Mouse (Mus musculus) heart, embryonic 11.5 days (tissue): ENCODE results near the gene Pitpna. TPM values are rescaled to one million over a fixed set of nuclear protein-coding genes. Genes with fewer than 3 reads are reported as not detected.

Source experiments
- ATAC-seq: fragments of 200-750 bp; cut with Nextera tagmentation; replicated peaks from 2 replicates; pipeline ENCODE4 v1.8.0; 2017; ENCODE audit warnings: moderate library complexity; ENCODE audit not compliant: insufficient number of reproducible peaks, low FRiP score, low TSS enrichment
- H3K27ac ChIP-seq: fragments of 300-500 bp; sonication (generic); 2 replicates; pipeline ENCODE4 v1.5.1; 2014; ENCODE audit warnings: mild to moderate bottlenecking, low read depth, low read length
- H3K27me3 ChIP-seq: fragments of 300-500 bp; sonication (generic); 2 replicates; pipeline ENCODE4 v1.6.1; 2014; ENCODE audit warnings: mild to moderate bottlenecking, low read length, mixed read lengths; ENCODE audit not compliant: control insufficient read depth, insufficient read depth
- H3K36me3 ChIP-seq: fragments of 300-500 bp; sonication (generic); 2 replicates; pipeline ENCODE4 v1.6.1; 2014; ENCODE audit warnings: mild to moderate bottlenecking, low read length, moderate library complexity, mixed read lengths; ENCODE audit not compliant: control insufficient read depth, insufficient read depth
- H3K4me1 ChIP-seq: fragments of 300-500 bp; sonication (generic); 2 replicates; pipeline ENCODE4 v1.6.1; 2014; ENCODE audit warnings: low read length; ENCODE audit not compliant: control insufficient read depth, insufficient read depth
- H3K4me2 ChIP-seq: fragments of 300-500 bp; sonication (generic); 2 replicates; pipeline ENCODE4 v1.6.1; 2014; ENCODE audit warnings: mild to moderate bottlenecking, moderate library complexity
- H3K4me3 ChIP-seq: fragments of 300-500 bp; sonication (generic); 2 replicates; pipeline ENCODE4 v1.5.1; 2014; ENCODE audit warnings: low read depth, low read length
- H3K9ac ChIP-seq: fragments of 300-500 bp; sonication (generic); 2 replicates; pipeline ENCODE4 v1.6.1; 2014; ENCODE audit warnings: mild to moderate bottlenecking, low read depth, low read length, moderate library complexity
- H3K9me3 ChIP-seq: fragments of 300-500 bp; sonication (generic); replicated peaks from 2 replicates; pipeline ENCODE4 v1.6.1; 2016; ENCODE audit warnings: low read length; ENCODE audit not compliant: control insufficient read depth
- WGBS: fragments of 180-500 bp; shearing (Covaris S2); extraction: QIAGEN DNeasy Blood & Tissue Kit; methylation state at CpG from one replicate; pipeline ENCODE4 v1.1.7; 2014; ENCODE audit not compliant: insufficient replicate concordance; 5-methylcytosine and 5-hydroxymethylcytosine counted together
- polyA plus RNA-seq: library from polyadenylated mRNA; unstranded; fragments of >200 nt; fragmentation: Nextera tagmentation; extraction: Ambion mirVana; gene quantifications from 2 replicates; pipeline ENCODE4 v1.2.1, GENCODE M21; 2014

Gene Pitpna
- 57.1 and 59.7 TPM in 2 replicates for polyA plus RNA-seq

DNA sequence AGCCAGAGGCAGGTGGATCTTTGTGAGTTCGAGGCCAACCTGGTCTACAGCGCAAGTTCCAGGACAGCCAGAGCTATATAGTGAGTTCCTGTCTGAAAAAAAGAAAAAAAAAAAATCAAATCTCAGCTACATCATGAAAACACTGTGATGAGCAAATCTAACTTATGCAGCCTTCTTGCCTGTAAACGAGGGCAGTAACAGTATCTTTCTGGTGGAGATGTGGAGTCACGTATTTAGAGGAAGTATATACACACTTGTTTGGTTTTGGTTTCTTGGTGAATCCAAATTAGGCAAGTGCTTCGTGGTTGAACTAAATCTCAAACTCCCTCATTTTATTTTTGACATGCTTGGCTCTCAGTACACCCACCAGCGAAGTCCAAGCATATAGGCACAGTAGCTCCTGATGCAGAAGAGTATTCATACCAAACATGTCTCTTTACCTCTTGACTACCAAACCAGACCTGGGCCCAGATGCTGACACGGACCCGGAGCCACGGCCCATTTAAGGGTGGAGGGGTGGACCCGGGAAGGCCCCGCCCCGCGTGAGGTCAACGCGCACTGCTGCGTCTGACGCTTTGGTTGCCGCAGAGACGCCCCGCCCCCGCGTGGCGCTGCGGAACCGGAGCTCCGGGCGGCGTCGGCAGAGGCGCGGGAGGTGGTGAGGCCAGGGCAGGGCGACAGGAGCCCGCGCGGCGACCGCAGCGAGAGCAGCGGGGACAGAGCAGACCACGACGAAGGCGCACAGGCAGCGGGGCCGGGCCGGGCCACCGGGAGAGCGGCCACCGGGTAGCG, at the start of gene Pitpna:
TSS of gene Pitpna (plus strand) at position 605 of the 792 bp plus-strand sequence.
- peak within 1 kb of the TSS; percentile 70 for H3K4me3 ChIP-seq
- H3K27ac ChIP-seq: peak within 1 kb of the TSS; percentile 88
- H3K9me3 ChIP-seq: no peaks in the 10 kb centered on the region
- H3K4me2 ChIP-seq: peak within 1 kb of the TSS; percentile 98
- no peaks in the 10 kb centered on the region for H3K27me3 ChIP-seq
- peak within 1 kb of the TSS; percentile 94 for H3K9ac ChIP-seq
- peaks cover under 1% of the 10 kb centered on the region; the same call in 1 of the 2 replicates for H3K36me3 ChIP-seq
- peaks cover 12% of the 10 kb centered on the region for H3K4me1 ChIP-seq
- ATAC-seq: peak; percentile 86
- 5% methylated on average over 47 of the region's 49 CpGs for WGBS

DNA sequence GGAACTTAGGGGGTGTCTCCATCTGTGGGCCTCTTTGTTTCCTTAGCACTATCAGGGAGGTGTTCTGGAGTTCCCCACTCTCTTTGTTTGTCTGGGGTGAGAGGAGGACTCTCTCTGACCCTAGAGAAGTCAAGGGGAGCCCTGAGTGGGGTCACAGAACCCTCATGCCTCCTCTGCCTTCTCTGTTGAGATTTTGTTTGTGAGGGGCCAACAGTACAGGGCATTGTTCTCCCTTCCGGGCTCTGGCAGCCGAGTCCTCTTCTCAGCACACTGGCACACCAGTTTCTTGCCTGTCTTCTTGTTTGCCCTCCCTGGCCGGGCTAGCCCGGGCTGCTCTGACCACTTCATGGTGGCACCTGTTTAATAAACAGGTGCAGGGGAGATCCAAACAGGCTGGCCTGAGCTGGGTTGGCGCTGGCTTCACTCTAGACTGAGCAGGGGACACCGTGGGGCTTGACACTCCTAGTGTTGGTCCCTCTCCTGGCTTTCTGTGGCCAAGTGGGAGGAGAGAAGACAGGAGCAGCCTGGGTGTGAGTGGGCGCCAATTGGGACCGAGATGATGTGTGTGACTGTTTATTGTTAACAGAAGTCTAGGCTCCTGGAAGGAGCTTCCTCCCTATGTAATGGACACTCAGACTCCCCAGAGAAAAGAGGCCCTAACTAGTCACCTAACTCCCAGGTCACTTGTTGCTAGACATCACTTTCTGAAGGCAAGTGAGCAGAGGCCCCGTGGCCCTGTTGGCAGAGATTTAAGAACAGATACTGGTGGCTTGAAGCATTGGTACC, 49.5 kb upstream of the Pitpna start:
- peaks cover 28% of the 10 kb centered on the region for H3K4me1 ChIP-seq

DNA sequence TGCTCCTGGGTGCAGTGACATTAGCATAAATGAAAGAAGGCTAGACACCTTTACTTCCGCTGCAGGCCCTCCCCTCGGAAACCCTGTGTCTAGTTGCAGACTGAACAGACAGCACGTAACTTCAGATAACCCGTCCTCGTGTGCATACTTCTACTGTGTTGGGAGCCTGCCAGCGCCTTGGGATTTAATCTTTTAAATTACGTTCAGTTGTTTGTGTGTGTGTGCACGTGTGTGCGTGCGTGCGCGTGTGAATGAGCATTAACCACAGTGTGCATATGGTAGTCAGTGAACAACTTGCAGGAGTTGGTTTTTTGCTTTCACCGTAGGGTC, 49.0 kb upstream of the Pitpna start:
- 79% methylated on average over 13 of the region's 13 CpGs for whole genome bisulfite sequencing
- Histone ChIP-seq H3K9me3 (no peaks in the 10 kb centered on the region), H3K36me3 (no peaks in the 10 kb centered on the region), H3K27me3 (no peaks in the 10 kb centered on the region), H3K4me2 (no peak overlapping the region), H3K27ac (no peak overlapping the region), H3K4me1 (peaks cover 28% of the 10 kb centered on the region), H3K4me3 (no peak overlapping the region), H3K9ac (no peak overlapping the region)
- no peak for ATAC-seq

More for the DNA sequence above, 49.5 kb upstream of the Pitpna start:
- Histone ChIP-seq H3K27ac (no peak overlapping the region; the same call in 1 of the 2 replicates), H3K9ac (0 out of 2 replicates have a peak overlapping the region, but pooled peaks have one; percentile 22), H3K4me3 (no peak overlapping the region), H3K4me2 (no peak overlapping the region), H3K27me3 (0 out of 2 replicates have a peak, but pooled peaks cover 2% of the 10 kb centered on the region), H3K9me3 (no peaks in the 10 kb centered on the region), H3K36me3 (no peaks in the 10 kb centered on the region)
- ATAC-seq: no peak
- WGBS: 64% methylated on average over 9 of the region's 9 CpGs

DNA sequence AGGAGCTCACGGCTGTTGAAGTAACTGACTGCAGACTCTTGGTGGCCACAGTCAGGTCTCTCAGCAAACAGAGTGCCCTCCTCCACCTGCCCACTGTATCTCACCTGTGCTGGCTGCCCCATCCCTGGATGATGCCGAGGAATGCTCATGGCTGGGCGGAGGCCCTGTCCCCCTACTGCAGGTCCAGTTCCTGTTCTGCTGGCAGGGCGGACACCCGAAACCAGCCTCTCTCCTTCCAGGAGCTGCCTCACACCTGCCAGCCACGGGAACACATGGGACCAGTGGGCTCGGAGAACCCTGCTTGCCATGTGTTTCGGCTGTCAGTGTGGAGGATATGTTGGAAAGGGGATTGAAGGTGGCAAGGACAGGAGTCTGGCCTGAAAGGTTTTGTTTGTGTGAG, 47.7 kb upstream of the Pitpna start:
- no peak for ATAC-seq
- WGBS: 85% methylated on average over 8 of the region's 8 CpGs
- H3K4me1 ChIP-seq: peaks cover 22% of the 10 kb centered on the region
- H3K36me3 ChIP-seq: no peaks in the 10 kb centered on the region
- no peak overlapping the region for H3K4me3 ChIP-seq
- no peaks in the 10 kb centered on the region for H3K9me3 ChIP-seq
- H3K27me3 ChIP-seq: no peaks in the 10 kb centered on the region
- no peak overlapping the region for H3K27ac ChIP-seq
- H3K9ac ChIP-seq: no peak overlapping the region
- H3K4me2 ChIP-seq: no peak overlapping the region

DNA sequence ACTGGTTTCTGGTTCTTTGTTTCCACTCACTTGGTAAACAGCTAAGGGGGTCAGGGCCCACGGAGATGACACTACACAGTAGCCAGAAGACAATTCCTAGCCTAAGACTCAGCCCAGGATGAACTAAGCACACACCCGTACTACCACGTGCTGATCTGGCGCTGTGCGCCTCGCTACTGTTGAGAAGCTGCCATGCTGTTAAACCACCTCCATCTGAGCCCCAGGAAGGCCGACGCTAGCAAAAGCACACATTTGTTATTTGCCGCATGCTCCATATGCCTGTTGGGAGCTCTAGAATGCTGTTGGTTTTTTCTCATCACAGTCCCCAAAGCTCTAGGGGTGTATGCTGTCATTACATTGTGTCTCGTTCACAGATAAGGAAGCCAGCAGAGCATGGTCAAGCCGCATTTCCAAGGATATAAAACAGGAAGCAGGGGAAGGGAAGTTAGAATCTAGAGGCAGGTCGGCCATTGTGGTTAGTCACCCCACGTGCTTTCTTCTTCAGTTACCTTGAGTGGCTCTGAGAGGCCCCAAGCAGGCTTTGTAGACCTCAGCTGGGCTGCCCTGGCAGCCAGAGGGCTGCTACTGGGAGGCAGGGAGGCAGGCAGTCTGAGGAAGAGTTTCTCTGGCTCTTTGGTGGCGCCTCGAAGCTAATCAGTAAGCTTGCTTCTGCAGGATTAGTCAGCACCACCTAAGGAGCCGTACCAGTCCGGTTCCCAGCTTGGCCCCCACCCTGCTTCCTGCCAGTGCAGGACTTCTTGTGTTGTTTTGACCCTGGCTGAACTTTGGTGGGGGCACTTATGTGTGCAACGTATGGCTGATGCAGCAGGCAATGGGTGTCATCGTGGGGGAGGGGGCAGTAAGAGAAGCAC, 47.0 kb upstream of the Pitpna start:
- Histone ChIP-seq H3K9me3 (no peaks in the 10 kb centered on the region), H3K4me3 (no peak overlapping the region), H3K27me3 (no peaks in the 10 kb centered on the region), H3K36me3 (no peaks in the 10 kb centered on the region), H3K9ac (peak overlapping the region; percentile 28; the same call in 1 of the 2 replicates), H3K4me2 (no peak overlapping the region), H3K4me1 (peaks cover 22% of the 10 kb centered on the region), H3K27ac (0 out of 2 replicates have a peak overlapping the region, but pooled peaks have one; percentile 35)
- ATAC-seq: no peak
- WGBS: 60% methylated on average over 19 of the region's 19 CpGs

DNA sequence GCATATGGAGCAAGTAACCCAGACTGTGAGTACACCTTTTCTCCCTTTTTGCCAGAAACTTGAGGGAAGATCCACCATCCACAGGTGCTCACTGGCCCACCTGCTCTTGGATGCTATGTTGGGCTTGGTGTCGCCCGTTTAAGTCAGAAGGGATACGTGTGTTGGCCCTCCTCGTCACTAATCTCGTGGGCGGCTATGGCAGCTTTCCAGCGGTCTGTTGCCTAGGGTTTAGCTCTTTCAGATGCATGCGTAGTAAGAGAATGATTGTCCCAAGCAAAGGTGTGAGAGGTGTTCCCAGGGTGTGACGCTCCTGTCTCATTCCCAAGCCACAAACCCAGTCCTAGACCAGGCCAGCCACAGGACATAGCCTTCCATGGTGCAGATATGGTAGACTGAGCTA, 43.2 kb upstream of the Pitpna start:
- Histone ChIP-seq H3K9ac (no peak overlapping the region), H3K27me3 (no peaks in the 10 kb centered on the region), H3K4me3 (no peak overlapping the region), H3K36me3 (no peaks in the 10 kb centered on the region), H3K9me3 (no peaks in the 10 kb centered on the region), H3K27ac (no peak overlapping the region), H3K4me2 (no peak overlapping the region), H3K4me1 (peaks cover 15% of the 10 kb centered on the region)
- WGBS: 80% methylated on average over 9 of the region's 9 CpGs
- no peak for ATAC-seq

DNA sequence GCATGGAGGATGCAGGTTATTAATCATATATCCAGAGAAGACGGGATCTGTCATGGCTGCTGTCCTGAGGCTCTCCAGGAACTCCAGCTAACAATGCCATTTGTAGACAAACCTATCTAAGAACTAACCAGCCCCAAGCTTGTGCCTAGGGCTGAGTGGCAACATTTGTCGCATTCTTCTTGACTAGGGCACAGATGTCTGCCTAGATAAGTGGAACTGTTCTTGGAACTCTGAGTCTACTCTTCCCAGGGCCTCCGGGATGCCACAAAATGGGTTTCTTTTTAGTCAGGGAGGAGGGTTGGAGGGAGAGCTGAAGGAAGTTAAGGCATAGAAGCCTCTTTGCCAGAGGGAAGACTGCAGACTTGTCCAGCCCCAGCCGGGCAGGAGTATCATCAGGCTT, 41.8 kb upstream of the Pitpna start:
- H3K4me1 ChIP-seq: peaks cover 19% of the 10 kb centered on the region
- no peak overlapping the region for H3K4me3 ChIP-seq

DNA sequence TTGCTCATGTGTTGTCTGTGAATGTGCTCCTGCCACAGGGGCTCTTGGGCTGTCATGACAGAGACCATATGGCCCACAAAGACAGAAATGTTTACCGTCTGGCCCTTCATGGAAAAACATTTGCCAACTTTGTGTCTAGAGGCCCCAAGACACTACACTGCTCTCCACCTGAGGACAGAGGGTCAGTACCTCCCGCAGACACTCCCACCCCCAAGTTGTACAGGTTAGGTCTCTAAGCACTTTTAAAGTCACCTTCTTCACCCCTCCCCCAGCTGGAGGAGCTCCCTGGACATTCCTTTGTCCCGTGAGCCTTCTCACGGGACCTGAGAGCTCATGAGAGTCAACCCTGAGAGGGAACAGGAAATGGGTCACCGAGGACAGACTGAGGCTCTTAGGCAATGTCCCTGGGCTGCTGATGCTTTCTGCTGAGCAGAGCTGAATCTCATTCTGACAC, 38.2 kb upstream of the Pitpna start:
- Histone ChIP-seq H3K9ac (0 out of 2 replicates have a peak overlapping the region, but pooled peaks have one; percentile 16), H3K4me3 (no peak overlapping the region), H3K4me2 (no peak overlapping the region), H3K4me1 (peaks cover 23% of the 10 kb centered on the region), H3K9me3 (no peaks in the 10 kb centered on the region), H3K27me3 (no peaks in the 10 kb centered on the region), H3K36me3 (no peaks in the 10 kb centered on the region), H3K27ac (no peak overlapping the region)
- ATAC-seq: no peak
- WGBS: 22% methylated on average over 5 of the region's 5 CpGs

More for the DNA sequence above, 41.8 kb upstream of the Pitpna start:
- H3K27me3 ChIP-seq: no peaks in the 10 kb centered on the region
- 52% methylated on average over 4 of the region's 4 CpGs for WGBS
- H3K9me3 ChIP-seq: no peaks in the 10 kb centered on the region
- H3K9ac ChIP-seq: no peak overlapping the region
- no peak overlapping the region for H3K4me2 ChIP-seq
- ATAC-seq: no peak
- H3K27ac ChIP-seq: no peak overlapping the region
- H3K36me3 ChIP-seq: no peaks in the 10 kb centered on the region
